Mouse (Mus musculus) adrenal gland (tissue): ENCODE measurements at regions not wholly inside any gene's neighbourhood (a gene's known extent, or its start where the extent isn't known, plus 50 kb on each side); places are given as distances from the start of the nearest gene placed in this dataset.

ENCODE experiments used
- intact Hi-C: fragments of 180-260 bp; cut with DNase I; formaldehyde crosslinking; loops from one replicate; pipeline ENCODE4 v1.15.1; 2025

DNA sequence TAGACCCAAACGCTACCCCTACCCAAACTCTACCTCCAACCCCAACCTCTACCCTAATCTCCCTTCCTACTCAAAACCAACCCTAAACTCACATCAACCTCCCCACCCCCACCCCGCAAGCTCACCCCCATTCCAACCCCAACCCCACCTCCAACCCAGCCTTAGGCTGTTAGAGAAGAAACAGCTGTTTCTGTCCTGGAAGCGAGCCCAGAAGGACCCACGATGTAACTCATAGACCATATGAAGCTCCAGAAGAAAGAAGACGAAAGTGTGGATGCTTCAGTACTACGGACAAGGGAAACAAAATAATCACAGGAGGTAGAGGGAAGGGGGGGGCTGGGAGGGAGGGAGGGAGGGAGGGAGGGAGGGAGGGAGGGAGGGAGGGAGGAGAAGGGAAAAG, 58.4 kb downstream of the Sox11 start:
- intact Hi-C loops: no loop called here

DNA sequence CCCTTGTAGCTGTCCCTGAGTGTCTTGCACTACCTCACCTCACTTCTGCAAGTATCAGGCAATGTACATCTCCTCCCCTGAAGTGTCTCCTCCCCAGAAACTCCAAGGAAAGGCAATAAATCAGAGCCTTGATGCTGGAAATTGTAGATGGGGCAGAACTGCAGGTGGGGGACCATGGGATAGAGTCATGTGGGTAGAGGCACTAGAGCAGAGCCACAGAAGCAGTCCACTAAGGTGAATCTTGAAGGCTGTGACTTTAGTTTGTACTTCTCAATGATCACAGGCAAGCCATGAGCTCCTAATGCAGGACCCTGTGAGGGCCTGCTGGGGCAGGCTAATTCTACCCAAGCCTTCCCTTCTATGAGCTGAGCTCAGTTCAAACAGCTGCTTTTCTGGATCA, 80.4 kb downstream of the Sox11 start:
- intact Hi-C loops: no loop called here

DNA sequence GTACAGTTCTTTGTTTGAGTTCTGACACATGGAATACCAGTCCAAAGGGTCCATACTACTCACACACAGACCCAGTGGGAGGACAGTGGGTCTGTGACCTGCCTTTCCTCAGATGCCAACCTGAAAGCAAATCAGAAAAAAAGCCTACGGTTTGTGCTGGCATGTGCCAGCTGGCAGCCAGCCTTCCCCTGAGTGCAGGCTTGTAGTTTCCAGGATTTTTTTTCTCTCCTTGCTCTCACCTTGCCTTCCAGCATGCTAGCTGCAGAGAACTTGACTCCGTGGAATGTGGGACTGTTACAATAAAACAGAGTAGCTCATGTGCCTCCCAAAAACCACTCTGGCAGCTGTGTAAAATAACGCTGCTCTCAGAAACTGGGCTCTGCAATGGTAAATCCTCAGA, 88.2 kb downstream of the Sox11 start:
- intact Hi-C loops: no loop called here

DNA sequence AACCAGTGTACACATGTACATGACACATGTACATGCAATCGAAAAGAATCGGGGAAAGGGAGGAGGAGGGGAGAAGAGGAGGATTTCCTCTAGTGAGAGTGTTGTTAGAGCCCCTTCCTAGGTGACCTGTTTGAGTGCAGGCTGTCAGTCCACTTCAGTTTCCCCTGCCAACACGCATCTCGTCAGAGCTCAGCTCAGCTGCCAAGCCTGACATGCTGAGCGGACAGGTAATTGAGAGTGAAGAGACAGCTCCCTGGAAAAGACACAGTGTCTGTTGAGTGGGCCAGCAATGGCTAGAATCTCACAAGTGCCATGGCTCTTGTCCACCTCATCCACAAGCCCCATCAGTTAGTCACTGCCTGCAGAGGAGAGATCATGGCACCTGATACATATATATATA, 90.9 kb downstream of the Sox11 start:
- intact Hi-C loops: no loop called here

DNA sequence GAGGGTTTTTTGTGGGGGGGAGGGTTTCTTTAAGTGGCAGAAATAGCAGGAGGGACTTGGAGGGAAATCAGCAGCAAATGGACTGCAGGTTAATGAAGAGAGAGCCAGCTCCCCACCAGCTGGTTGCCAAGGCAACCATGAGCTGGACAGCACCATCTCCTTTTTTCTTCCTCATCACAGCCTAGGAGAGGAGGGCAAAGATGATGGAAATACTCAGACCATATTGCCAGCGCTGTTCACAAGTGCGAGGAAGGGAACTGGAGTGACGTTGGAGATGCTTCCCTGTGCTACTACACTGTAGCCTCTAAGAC, 93.9 kb downstream of the Sox11 start:
- intact Hi-C loops: no loop called here

DNA sequence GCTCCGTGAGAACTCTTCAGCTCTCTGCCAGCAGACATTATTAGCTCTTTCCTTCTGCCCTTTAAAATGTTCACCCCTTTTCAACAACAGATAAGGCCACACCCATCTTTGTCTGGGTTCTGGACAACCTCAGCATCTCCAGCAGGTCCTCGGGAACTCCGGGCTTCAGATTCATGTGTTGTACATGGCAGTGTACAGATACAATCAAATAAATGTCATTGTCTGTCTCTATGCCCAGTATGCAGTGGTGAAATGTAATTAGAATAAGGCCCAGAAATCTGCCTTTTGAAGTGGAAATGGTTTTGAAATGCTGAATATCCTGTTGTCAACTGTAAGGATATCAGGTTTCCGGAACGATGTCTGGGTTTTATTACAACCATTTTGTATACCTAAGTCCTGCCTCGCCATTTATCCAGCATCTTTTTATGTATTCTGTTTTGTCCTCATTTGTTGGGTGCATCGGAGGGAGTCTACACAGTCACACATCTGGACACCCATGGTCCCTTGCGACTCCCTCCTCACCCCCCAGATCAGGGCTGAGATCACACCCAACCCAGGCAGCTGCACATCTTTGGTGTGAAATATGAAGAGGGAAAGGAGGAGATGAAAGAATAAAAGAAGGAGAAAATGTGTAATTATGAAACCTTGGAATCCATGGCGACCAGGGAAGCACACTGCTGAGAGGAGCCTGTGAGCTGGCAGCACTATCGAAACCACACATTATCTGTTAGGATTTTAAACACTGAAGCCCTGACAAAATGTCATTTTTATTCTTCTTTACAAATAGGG, 94.4 kb downstream of the Sox11 start:
- intact Hi-C loops: no loop called here

DNA sequence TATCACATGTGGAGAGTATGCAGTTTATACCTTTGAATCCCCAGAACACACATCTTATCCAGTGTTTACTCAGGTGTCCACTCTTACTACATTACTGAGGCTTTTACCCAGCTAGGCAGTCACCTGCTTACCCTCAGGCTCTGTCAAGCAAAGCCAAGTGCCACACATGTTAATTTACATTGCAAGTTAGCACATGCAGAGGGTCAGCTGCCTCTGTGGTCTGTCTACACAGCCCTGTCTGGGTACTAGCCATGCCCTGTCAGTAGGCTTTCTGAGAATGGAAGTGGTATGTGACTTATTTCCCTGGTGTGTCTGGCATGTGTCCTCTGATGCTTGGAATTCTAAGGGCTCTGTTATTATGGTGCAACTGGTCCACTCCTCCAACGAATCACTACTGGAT, 106.6 kb downstream of the Sox11 start:
- intact Hi-C loops: no loop called here

DNA sequence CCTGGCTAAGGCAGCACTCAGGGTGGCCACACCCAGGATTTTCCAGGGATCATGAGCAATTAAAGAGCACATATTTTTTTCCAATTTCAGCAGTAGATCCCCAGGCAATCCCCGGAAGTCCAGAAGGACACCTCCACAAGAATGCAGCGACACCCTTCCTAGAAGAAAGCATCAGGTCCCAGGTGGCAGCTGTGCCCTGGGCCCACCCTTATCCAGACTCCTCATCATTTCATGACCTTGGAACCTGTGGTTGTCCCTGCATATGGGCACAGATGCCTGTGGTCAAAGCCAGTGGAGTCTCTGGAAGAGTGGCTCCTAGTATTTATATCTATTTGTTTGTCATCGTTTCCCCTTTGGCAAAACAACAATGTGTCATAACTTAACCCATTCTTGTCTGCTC, 120.8 kb downstream of the Sox11 start:
- intact Hi-C loops: no loop called here

DNA sequence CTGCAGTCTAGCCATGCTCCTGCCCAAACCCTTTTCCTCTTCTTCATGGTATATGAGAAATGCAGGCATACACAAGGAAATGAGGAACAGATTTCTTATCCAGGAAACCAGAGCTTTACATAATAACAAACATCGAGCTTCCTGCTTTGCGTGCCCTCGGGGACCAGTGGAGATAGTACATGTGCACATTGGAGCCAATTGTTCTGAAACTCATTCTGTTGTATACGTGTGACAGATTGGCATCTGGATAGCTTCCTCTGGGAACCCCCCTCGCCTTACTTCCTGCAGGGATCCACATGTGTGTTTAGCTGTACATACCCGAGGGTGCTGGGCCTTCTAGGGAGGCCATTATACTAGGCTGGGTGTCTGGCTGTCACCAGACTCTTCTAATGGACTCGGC, 141.2 kb downstream of the Sox11 start:
- intact Hi-C loops: no loop called here

DNA sequence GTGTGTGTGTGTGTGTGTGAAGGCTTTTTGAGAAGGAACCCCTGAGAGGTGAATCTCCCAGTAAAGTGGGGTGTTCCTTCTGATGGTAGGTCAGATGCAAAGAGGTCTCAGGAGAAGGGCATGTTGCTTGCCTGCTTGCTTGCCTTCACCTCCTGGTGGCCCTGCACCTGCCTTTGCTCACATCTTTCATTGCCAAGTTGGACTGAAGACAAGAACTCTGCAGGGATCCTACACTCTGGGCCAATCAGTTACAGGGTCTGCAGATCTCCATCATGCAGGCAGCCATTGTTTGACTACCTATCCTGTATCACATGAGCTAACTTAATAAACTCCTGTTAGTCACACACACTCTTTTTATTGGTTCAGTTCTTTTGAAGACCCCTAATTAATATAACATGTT, 148.4 kb downstream of the Sox11 start:
- intact Hi-C loops: no loop called here

DNA sequence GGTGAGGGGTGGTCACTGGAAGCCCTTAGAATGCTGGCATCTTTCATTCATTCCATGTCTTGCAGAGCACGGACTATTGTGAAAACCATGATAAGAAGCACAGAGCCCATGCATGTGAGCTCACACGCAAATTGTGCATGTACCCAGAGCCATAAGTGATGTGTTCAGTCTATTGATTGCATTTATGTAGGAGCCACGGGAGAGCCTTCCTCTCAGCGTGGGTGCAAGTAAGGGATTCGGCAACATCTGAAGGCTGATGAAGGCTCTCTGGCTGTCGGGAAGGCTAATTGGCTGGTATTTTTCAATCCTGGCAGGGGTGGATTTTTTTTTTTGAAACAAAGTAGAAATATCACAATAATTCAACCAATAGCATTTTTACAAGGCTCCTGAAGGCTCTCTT, 150.5 kb downstream of the Sox11 start:
- intact Hi-C loops: no loop called here

DNA sequence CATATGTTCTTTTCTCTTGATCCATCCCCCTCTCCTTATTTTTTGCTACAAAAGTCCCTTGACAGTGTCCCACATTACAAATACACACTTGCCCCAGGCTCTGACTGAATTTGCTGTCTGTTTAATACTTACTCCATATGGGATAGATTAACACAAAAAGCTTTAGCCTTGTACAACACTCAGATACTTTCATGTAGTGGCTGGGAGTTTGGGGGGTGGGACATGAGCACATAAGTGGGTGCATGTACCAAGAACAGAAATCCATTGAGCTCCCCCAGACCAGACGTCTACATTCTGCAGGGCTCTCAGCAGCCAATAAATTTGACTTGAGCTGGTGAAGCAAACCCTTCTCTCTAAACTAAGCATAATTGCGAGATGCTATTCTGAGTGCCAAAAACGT, 154.9 kb downstream of the Sox11 start:
- intact Hi-C loops: no loop called here

DNA sequence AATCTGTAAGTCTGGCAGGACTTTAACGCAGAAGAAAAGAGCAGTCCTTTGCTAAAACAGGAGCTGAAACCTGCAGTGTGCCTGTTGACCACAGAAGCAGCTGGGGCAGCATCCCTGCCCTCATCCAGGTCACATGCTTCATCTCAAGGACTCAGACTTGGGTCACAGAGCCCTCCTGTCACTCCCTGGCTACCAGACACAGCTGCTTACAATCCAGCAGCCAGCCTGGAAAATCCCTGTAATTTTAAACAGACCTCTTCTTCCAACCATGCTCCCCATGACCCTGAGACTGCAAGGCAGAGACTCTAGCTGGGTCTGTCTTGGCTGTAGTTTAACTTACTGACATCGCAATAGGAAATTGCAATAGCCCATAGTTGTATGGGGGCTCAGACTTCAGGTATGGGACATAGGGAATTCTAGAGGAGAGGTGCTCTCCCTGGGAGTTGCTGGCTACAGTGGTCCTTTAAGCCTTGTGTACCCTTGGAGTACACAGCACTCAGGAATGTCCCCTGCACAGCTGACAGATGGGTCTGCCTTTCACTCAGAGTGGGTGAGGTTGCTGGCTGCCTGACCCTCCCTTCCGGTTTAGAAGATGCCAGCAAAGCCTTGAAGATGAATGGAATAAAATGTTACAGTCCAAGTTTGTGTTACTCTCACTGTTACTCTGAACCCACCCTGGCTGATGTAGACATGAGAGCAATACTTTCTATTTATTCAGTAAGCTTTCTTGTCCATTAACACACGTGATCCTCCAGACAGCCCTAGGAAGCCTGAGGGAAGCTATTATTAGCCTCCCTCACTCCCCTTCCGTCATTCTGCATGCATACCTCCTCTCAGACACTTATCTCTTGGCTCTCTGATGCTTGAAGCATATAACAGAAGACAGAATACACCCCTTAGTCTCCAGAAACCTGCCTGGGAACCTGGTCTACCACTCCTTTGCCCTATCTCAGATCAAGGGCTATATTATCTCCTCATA, 159.7 kb downstream of the Sox11 start:
- intact Hi-C loops: no loop called here

DNA sequence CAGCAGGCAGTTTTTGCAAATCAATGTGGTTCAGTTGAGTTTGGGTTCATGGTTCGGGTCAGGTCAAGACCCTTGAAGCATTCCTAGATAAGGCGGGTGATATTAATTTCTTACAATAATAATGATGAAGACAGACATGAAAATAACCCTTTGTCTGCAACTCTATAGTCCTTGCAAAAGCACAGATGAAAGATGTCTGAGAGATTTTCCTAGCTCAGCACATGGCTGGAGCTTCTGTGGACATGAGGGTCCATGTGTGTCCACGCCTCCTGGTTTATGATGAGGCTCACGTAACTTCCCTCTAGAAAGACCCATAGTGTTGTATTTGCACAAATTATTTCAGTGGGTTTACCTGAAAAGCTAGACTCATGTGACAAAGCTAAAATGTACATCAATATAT, 168.8 kb downstream of the Sox11 start:
- intact Hi-C loops: no loop called here

DNA sequence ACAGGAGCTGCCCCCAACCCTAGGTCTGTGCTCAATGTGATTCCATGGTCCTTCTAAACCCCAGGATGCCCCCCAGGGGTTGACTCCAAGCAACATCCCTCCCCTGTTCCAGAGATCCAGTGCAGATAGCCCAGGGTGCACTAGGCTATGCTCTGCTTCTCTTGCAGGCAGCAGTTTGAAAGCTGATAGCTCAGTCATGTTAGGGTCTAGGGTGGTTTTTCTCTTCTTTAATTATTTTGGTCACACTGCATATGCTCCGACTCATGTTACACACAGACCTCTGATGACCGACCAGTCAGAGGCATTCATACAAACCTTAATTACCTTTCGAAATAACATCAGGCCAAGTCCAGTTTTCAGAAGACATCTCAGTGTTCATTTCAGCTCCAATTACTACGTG, 169.2 kb downstream of the Sox11 start:
- intact Hi-C loops: no loop called here

DNA sequence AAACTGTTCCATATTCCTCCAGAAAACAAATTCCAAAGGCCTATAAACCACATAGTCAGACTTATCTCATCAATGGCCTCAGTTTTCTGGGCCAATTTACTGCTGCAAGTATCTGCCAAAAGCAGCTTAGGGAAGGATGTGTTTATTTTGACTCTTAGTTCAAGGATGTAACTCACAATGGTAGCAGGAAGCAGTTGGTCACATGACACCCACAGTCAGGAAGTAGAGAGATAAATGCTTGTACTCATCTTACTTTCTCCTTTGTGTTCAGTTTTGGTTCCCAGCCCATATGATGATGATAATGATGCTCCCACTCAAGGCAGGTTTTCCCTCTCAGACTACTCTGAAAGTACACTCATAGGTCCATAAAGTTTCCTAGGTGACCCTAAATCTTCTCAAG, 170.8 kb downstream of the Sox11 start:
- intact Hi-C loops: no loop called here

DNA sequence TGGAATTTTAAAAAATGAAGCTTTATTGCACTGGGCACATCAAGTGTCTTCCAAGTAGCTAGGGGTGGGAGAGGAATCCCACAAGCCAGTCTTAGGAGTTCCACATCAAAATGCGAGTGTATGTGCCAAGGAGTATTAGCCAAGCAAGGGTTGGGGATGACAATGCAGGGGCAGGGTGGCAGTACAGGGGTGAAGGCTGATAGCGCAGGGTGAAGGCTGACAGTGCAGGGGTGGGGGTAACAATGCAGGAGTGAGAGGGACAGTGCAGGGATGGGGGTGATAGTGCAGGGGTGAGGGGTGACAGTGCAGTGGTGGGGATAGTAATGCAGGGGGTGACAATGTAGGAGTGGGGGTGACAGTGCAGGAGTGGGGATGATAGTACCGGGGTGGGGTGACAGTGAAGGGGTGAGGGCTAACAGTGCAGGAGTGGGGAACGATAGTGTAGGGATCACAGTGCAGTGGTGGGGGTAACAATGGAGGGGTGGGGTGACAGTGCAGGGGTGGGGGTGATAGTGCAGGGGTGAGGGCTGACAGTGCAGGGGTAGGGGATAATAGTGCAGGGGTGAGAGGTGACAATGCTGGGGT, 177.4 kb downstream of the Sox11 start:
- intact Hi-C loops: no loop called here

DNA sequence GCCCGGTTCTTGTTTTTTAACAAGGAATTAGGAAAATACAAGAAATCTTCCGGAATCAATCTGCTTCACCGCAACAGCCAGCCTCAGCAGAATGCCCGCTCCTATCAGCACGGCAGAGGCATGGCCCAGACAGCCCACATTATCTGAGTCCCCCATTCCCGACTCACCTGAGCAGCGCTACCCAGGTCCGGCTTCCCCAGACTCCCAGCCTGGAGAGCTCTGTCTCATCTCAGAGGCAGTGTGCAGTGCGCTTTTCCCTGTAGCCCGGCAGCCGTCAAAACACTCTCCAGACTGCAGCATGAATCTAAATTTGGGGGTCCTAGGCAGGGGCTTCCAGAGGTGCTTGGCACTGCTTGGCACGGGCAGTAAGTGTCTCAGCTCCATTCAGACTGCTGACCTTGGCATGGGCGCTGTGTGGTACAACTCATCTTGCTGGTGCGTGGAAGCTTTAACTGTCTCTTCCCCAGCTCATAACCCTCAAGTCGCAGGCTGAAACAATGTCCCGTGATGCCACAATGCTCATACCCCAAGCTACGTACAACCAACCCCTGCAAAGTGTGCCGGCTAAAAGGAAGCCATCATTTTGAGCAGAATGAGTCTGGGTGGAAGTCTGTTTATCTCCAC, 182.2 kb downstream of the Sox11 start:
- intact Hi-C loops: loop anchor here (2.0 kb wide), 1 partner anchor 19 kb away; no protein-coding TSS in a partner anchor

DNA sequence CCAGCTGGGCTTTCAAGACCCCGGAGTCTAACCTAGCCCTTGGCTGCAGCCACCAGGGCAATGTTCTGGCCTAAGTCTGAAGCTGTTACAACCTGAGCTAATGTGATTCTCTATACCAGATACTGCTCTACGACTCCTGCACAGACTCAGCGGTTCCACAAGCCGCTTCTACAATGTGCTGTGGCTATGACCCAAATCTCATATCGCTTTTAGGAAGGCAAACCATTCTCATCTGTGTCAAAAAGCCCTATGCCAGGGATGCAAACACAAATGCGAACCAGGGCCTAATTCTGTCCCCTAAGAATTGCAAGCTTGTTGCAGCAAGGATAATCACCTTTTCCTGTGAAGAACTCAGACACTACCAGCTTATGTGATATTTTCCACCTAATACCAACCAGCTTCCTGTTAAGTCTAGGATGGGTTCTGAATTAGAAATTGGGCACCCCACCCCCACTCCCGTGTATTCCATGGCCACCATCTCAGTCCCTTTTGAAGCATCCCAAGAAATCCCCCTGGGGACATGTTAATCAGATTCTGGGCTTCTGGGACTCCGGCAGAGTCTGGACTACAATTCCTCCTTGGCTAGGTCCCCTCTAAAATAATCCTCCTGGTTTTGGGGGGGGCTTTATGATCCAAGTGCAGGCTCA, 182.8 kb downstream of the Sox11 start:
- intact Hi-C loops: loop anchor here (2.0 kb wide), 1 partner anchor 19 kb away; no protein-coding TSS in a partner anchor

DNA sequence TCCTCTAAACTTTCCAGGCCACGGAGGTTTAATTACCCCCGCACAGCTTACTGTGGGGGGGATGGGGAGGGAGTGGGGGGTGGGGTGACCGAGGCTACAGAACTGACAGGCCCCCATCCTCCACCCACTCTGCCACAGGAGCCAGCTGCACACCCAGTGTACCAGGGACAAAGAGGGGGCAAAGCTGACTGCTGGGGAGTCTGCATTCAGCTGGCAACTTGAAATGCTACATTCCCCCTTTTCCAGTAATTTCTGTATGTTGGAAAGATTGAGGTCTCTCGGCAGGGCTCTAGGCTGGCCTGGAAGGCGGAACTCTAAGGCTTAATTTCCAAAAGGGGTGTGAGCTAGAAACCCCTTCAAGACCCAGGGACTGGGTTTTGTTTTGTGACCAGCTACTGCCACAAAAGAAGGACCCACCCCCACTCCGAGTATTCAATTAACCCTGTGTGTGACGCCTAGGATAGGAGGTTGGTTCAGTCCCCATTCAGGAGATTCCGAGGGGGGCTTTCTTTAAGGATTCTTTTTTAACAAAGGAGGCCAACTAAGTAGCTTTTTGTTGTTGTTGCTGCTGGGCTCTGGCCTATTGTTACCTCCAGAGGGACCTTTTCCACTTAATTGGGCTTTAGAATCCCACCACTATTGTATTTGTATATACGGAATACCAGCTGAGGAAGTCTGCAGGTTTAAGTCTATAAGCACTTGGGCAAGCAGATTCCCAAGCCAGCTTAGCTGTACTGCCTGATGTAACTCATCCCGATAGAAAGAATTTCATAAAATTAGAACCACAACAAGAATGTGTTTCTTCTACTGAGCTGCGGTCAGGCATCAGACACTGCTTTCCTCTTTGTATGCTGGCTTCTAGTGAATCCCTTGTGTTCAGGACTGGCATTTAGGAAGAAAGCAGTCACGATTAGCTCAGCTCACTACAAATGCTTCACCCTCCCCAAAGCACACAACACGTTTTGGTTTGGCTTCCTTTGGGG, 191.2 kb downstream of the Sox11 start:
- intact Hi-C loops: no loop called here
